Mouse (Mus musculus) ES-E14 (cell line): Measurements from ENCODE around the gene Slc6a9.

Experiments
- CHD2 ChIP-seq: IDR thresholded peaks from 2 replicates; pipeline ENCODE4 v1.6.1; 2014; ENCODE audit warnings: mild to moderate bottlenecking, low read depth, low read length, inconsistent platforms
- HCFC1 ChIP-seq: IDR thresholded peaks from 2 replicates; pipeline ENCODE4 v1.6.1; 2012; ENCODE audit warnings: low read length, inconsistent platforms, borderline replicate concordance; ENCODE audit not compliant: insufficient read depth
- MAFK ChIP-seq: IDR thresholded peaks from 2 replicates; pipeline ENCODE4 v1.6.1; 2014; ENCODE audit warnings: mild to moderate bottlenecking, low read depth, low read length, inconsistent platforms; ENCODE audit not compliant: insufficient read depth
- ZC3H11A ChIP-seq: IDR thresholded peaks from 2 replicates; pipeline ENCODE4 v1.6.1; 2012; ENCODE audit warnings: low read depth, mild to moderate bottlenecking, inconsistent platforms, low read length, borderline replicate concordance
- ZNF384 ChIP-seq: IDR thresholded peaks from 2 replicates; pipeline ENCODE4 v1.6.1; 2012; ENCODE audit warnings: low read depth, low read length, inconsistent platforms

DNA sequence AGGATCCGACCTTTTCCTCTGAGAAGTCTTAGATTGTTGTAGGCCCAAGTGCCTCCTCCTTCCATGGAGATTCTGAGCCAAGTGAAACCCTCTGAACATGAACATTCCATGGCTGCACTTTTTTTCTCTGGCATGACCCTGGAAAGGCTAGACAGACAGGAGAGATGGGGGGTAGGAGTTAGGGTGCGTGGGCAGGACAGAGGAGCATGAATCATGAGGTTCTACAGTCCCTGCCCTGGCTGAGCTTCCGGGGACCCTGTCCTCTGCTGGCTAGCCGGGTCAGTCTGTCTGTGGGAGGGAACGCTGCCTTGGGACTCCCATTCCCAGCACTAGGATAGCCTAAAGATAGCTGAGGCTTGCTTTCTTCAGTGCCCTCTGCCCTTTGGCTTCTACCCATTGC, 10.2 kb downstream of the Slc6a9 start:
- TF ChIP-seq ZNF384 (no peak), ZC3H11A (no peak), MAFK (no peak), CHD2 (no peak), HCFC1 (no peak)
